Mouse (Mus musculus): ENCODE measurements around the gene Btnl10.

- no peak for TF ChIP-seq MXI1 (IDR thresholded peaks at IDR 0.05; ENCODE audit: low read depth, low read length)
- no peak for TF ChIP-seq RCOR1 (conservative IDR thresholded peaks at IDR 0.05; ENCODE audit: low read depth, low read length)
- TF ChIP-seq CHD2 (IDR thresholded peaks at IDR 0.05; ENCODE audit: low read length), result no peak
- no peak for TF ChIP-seq IRF4 (IDR thresholded peaks at IDR 0.05; ENCODE audit: low read depth, low read length)
- no peak for TF ChIP-seq POLR2A (IDR thresholded peaks at IDR 0.05; ENCODE audit: low read depth, low read length)
- TF ChIP-seq USF1 (IDR thresholded peaks at IDR 0.05; ENCODE audit: low read depth, low read length), result no peak
- no peak for TF ChIP-seq MAX (IDR thresholded peaks at IDR 0.05; ENCODE audit: low read length)
- no peak for TF ChIP-seq USF2 (conservative IDR thresholded peaks at IDR 0.05; ENCODE audit: low read depth, low read length)
- no peak for TF ChIP-seq CTCF (conservative IDR thresholded peaks at IDR 0.05 in 1 of 2, IDR thresholded peaks at IDR 0.05 in 1 of 2; ENCODE audit: low read depth in 2 of 2, low read length in 2 of 2)
- no peak for TF ChIP-seq ZKSCAN1 (IDR thresholded peaks at IDR 0.05; ENCODE audit: borderline replicate concordance, low read depth, low read length)
- no peak for TF ChIP-seq ZMIZ1 (IDR thresholded peaks at IDR 0.05; ENCODE audit: low read depth, low read length)
- TF ChIP-seq BHLHE40 (IDR thresholded peaks at IDR 0.05; ENCODE audit: low read depth, low read length), result no peak
- TF ChIP-seq ETS1 (conservative IDR thresholded peaks at IDR 0.05; ENCODE audit: low read depth, low read length), result no peak
- no peak for TF ChIP-seq E2F4 (IDR thresholded peaks at IDR 0.05; ENCODE audit: insufficient replicate concordance, low read depth, low read length)
Measured at GRCm38 (mm10) chr11:58955868-58956257, 38.2 kb downstream of the Btnl10 start.
